Mouse (Mus musculus): Measurements from ENCODE around the gene Zdhhc20.

Gene Zdhhc20

DNA sequence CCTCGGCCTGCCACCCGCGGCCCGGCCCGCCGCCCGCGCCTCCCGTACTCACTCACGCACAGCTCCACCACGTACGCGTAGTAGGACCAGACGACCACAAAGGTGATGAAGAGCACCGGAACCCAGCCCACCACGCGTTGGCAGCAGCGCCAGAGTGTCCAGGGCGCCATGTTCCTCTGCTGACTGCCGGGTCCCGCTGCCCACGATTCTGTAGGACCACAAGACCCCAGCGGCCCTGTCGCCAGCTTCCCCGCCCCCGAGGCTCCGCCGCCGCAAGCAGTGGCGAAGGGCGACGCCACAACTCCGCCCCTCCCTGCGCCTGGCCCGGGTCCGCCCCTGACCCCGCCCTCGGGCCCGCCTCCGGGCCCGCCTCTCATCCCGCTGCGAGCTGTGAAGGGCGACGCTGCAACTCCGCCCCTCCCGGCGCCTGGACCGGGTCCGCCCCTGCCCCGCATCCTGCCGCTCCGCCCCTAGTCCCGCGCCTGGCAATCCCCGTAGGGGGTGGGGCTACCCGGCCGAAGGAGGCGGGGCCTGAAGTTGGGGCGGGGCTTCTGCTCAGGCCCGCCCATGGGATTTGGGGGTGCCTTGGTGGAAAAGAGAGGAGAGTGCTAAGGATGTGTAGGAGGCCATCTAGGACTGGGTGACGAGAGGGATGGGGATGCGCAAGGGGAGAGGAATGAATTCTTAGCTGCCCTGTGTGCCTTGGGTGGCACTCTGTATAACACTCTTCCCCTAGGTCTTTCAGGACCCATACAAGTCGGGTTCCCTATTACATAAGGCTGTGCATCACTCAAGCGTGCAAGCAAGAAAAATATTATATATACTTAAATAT lies at the start of gene Zdhhc20:
Zdhhc20 (minus strand) TSS at position 266 of the 832 bp plus-strand sequence.
- peak; percentile 97 for DNase-seq (ENCODE audit: low read depth)

GRCm38 (mm10) chr14:57937297-57937696 lies 47.2 kb upstream of the Zdhhc20 start:
- no peak for DNase-seq (ENCODE audit: low read depth)

DNA sequence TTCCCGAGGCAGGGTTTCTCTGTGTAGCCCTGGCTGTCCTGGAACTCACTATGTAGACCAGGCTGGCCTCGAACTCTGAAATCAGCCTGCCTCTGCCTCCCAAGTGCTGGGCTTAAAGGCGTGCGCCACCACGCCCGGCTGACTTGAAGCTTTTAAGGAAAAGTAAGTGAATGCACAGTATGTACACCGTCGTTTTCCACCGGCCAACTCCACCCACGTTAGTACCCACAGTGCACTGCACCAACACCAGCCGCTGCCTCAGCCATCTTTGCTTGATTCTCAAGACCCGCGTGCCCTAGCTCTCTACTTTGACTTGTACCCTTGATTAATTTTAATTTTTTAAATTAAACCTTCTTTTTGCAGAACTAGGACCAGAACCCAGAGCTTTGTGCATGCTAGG lies 44.6 kb upstream of the Zdhhc20 start:
- no peak for DNase-seq (ENCODE audit: low read depth)

GRCm38 (mm10) chr14:57933608-57934007 lies 43.5 kb upstream of the Zdhhc20 start:
- DNase-seq (ENCODE audit: low read depth), result no peak

DNA sequence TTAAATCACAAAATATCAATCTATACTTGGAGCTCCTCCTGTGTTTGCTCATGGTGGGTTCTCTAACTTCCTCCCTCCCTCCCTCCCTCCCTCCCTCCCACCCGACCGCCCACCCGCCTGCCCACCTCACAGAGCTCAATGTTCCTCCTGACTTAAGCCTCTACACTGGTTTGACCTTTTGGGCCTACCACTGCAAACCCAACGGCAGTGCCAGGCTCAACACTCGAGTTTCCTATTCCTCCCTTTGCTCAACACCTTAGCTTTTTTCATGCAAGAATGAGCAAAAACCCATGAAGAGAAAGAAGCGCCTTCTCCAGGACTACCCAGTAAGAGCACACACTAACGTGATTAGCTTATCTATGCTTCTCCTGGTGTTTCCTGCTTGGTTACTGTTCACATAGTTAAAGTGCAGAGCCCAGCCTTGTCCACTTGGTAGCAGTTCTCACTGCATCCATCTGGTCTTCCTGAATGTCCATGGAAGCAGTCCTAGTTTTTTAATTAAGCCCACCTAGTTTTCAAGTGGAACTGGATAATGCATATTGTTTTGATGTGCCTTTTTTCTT lies 42.9 kb upstream of the Zdhhc20 start:
- DNase-seq (ENCODE audit: low read depth), result no peak

GRCm38 (mm10) chr14:57921428-57922131 lies 31.5 kb upstream of the Zdhhc20 start:
- no peak for DNase-seq (ENCODE audit: low read depth)

DNA sequence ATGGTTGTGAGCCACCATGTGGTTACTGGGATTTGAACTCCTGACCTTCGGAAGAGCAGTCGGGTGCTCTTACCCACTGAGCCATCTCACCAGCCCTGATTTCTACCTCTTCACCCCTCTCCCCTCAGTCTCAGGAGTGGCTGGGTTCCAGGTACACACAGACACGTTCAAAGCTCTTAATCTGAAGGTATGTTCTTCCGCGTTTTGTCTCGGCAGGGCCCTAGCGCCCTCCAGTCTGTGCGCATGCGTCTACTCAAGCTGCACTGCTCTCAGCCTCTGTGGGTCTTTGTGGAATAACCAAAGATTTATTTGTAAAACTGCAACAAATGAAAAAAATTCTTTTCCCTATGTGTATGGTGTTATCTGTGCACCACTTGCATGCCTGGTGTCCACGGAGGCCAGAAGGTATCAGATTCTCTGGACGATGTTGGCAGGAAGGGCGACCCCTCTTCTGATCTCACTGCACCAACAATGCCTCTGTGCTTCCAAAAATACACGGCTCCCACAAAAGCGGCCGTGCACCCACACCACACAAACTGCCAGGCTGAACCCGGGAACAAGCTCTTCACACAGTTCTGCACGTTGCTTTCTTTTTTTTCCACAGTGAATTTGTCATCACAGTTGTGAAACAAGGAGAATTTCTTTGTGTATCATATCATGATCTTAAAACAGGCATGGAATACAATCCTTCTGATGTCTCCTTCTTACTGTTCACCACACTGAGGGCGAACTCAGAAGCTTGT lies 30.7 kb upstream of the Zdhhc20 start:
- no peak for DNase-seq (ENCODE audit: low read depth)

GRCm38 (mm10) chr14:57919148-57919875 lies 29.2 kb upstream of the Zdhhc20 start:
- DNase-seq (ENCODE audit: low read depth), result no peak

DNA sequence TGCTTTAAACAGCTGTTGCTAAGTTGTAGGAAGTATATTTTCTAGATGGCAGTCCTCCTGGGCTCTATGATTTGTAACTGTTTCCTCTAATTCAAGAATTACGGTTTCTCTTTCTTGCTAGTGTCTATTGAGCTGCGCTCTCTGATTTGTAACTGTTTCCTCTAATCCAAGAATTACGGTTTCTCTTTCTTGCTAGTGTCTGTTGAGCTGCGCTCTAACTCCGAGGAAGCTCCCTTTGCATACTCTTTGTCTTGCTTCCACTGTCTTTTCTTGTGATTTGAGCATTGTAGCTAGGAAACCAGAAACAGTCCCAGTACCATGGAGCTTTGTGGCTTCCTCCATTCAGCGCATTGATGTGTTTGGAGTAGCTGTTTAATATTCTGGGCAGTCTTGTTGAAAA lies 25.3 kb upstream of the Zdhhc20 start:
- DNase-seq (ENCODE audit: low read depth), result no peak

- DNase-seq (ENCODE audit: low read depth), result peak; percentile 34
Measured at GRCm38 (mm10) chr14:57912211-57913007, 22.3 kb upstream of the Zdhhc20 start.

- DNase-seq (ENCODE audit: low read depth), result peak; percentile 24
Measured at GRCm38 (mm10) chr14:57911787-57912186, 21.7 kb upstream of the Zdhhc20 start.

DNA sequence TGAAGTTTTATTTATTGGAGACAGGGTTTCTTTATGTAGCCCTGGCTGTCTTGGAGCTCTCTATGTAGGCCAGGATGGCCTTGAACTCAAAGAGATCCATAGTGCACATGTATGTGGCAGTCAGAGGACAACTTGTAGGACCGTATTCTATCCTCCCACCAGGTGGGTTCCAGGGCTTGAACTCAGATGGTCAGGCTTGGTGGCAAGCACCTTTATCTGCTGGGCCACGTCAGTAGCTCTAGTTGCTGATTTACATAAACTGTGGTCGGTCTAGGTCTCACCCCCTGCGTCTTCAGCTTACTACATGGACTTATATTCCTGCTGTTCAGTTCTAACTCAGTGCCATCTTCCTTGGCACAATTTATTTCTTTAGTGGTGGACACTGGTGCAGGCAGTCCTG lies 21.2 kb upstream of the Zdhhc20 start:
- peak; percentile 30 for DNase-seq (ENCODE audit: low read depth)

GRCm38 (mm10) chr14:57910501-57911068 lies 20.5 kb upstream of the Zdhhc20 start:
- DNase-seq (ENCODE audit: low read depth), result peak; percentile 95

DNA sequence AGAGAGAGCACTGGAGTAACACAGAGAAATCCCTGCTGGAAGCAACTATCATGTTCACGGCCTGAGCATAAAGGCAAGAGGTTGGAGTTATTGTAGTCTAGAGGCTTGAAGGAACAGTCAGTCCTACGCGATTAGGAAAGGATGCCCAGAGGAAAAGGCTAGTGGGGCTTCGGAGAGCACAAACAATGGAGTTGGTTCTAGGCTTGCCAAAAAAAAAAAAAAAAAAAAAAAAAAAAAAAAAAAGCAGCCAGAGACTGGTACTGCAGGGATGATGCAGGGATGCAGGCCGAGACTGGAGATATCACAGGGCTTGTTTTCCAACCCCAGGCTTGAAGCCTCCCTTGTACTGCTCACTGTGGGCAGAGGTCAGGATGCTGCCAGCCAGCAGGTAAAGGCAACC lies 19.2 kb upstream of the Zdhhc20 start:
- DNase-seq (ENCODE audit: low read depth), result peak; percentile 28

GRCm38 (mm10) chr14:57908431-57908830 lies 18.4 kb upstream of the Zdhhc20 start:
- DNase-seq (ENCODE audit: low read depth), result peak; percentile 65

DNA sequence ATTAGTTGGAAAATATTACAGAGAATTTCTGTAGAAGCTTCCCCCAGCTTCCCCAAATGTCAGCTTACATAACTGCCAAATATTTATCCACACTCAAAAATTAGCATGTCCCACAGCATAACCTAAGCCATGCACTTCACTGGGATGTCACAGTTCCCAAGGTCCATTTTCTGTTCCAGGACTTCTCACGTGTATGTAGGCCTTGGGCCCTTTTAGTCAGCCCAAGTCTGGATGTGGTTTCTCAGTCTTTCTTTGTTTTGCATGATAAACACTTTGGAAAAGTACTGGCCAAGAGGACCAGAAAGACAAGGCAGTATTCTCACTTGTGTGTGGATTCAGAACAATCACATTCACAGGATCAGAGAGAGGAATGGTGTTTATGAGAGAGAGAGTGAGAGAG lies 11.9 kb upstream of the Zdhhc20 start:
- DNase-seq (ENCODE audit: low read depth), result no peak

GRCm38 (mm10) chr14:57896882-57897281 lies 6.8 kb upstream of the Zdhhc20 start:
- DNase-seq (ENCODE audit: low read depth), result peak; percentile 59

- DNase-seq (ENCODE audit: low read depth), result peak; percentile 39
Measured at GRCm38 (mm10) chr14:57896088-57896871, 6.2 kb upstream of the Zdhhc20 start.

DNA sequence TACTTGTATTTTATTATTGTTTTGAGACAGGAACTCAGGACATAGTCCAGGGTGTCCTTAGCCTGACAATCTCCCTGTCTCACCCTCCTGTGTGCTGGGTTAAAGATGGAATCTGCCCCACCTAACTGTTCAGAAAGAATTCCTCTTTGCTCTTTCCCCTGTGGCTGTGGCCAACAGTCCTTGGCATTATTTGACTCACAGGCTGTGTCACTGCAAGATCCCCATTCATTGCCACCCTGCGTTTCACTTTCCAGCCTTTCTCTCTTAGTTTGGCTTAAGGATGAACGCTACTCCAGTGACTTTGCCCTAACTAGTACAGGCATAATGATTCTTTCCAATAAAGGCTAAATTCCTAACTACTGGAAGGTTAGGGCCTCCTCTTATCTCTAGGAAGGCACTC lies 4.3 kb upstream of the Zdhhc20 start:
- no peak for DNase-seq (ENCODE audit: low read depth)

DNA sequence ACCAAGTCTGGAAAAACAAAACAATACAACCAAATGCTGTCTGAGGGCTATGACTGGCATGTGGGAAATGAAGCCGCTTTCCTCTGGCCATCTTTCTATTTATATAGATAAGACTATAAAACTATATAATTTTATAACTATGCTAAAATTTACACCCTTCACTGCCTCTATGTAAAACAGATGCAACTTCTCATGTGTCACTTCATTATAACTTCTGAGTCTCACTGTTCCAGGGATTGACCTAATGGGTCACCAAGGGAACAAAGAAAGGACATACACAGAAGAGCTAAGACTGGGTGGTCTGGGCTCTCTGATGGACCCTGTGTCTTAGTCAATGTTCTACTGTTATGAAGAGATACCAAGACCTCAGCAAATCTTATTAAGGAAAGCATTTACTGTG lies 2.9 kb upstream of the Zdhhc20 start:
- no peak for DNase-seq (ENCODE audit: low read depth)
